Mouse (Mus musculus) midbrain, postnatal 0 days (tissue): ENCODE data around the gene Phf11b. TPM values are rescaled to one million over a fixed set of nuclear protein-coding genes. Genes with fewer than 3 reads are reported as not detected.
"Not testable (repeated sequence)": the region's sequence is repeated elsewhere in the genome, so short reads cannot be mapped to it uniquely, and the experiment has no call there.

ENCODE experiments used
- ATAC-seq: fragments of 200-750 bp; cut with Nextera tagmentation; 2 replicates; pipeline ENCODE4 v1.8.0; 2017; ENCODE audit warnings: moderate number of reproducible peaks, mild to moderate bottlenecking, moderate TSS enrichment, moderate library complexity; ENCODE audit not compliant: low FRiP score
- DNase-seq: peaks from one replicate; pipeline ENCODE4 v3.0.0-alpha.2; 2015; ENCODE audit warnings: low spot score
- H3K27ac ChIP-seq: fragments of 300-500 bp; sonication (generic); 2 replicates; pipeline ENCODE4 v1.5.1; 2014; ENCODE audit warnings: low read depth, mild to moderate bottlenecking, low read length, mixed read lengths
- H3K27me3 ChIP-seq: fragments of 300-500 bp; sonication (generic); 2 replicates; pipeline ENCODE4 v1.6.1; 2014; ENCODE audit warnings: low read length, control low read depth, mixed read lengths; ENCODE audit not compliant: insufficient read depth
- H3K36me3 ChIP-seq: fragments of 300-500 bp; sonication (generic); 2 replicates; pipeline ENCODE4 v1.6.1; 2014; ENCODE audit warnings: low read length, control low read depth, mixed read lengths; ENCODE audit not compliant: insufficient read depth
- H3K4me1 ChIP-seq: fragments of 300-500 bp; sonication (generic); 2 replicates; pipeline ENCODE4 v1.6.1; 2014; ENCODE audit warnings: mild to moderate bottlenecking, control low read depth, antibody characterized with exemption, low read length, mixed read lengths; ENCODE audit not compliant: insufficient read depth
- H3K4me2 ChIP-seq: fragments of 300-500 bp; sonication (generic); 2 replicates; pipeline ENCODE4 v1.6.1; 2014; ENCODE audit warnings: low read depth, mild to moderate bottlenecking, low read length, mixed read lengths; ENCODE audit not compliant: poor library complexity, severe bottlenecking
- H3K4me3 ChIP-seq: fragments of 300-500 bp; sonication (generic); 2 replicates; pipeline ENCODE4 v1.5.1; 2014; ENCODE audit warnings: low read depth, mild to moderate bottlenecking, low read length, moderate library complexity
- H3K9ac ChIP-seq: fragments of 300-500 bp; sonication (generic); replicated peaks from 2 replicates; pipeline ENCODE4 v1.6.1; 2014; ENCODE audit warnings: mild to moderate bottlenecking, low read length, moderate library complexity, mixed read lengths; ENCODE audit not compliant: poor library complexity, severe bottlenecking
- H3K9me3 ChIP-seq: fragments of 300-500 bp; sonication (generic); 2 replicates; pipeline ENCODE4 v1.6.1; 2016; ENCODE audit warnings: low read length, control low read depth
- CTCF ChIP-seq: IDR thresholded peaks from 2 replicates; pipeline ENCODE4 v1.5.1; 2016; ENCODE audit warnings: antibody characterized with exemption, mild to moderate bottlenecking
- WGBS: fragments of 180-500 bp; shearing (Covaris S2); extraction: QIAGEN DNeasy Blood & Tissue Kit; methylation state at CpG from one replicate; pipeline ENCODE4 v1.1.7; 2014; 5-methylcytosine and 5-hydroxymethylcytosine counted together
- polyA plus RNA-seq: library from polyadenylated mRNA; unstranded; fragments of >200 nt; fragmentation: Nextera tagmentation; extraction: Ambion mirVana; gene quantifications from 2 replicates; pipeline ENCODE4 v1.2.1, GENCODE M21; 2015
- total RNA-seq: library from RNA; depleted of rRNA; stranded (reverse); fragments of >200 nt; gene quantifications from 2 replicates; pipeline ENCODE4 v1.2.3, GENCODE M21; 2014

Gene Phf11b
- total and polyA plus RNA-seq, 2 experiments from 2014 or later = 0.17 to 0.27 TPM

DNA sequence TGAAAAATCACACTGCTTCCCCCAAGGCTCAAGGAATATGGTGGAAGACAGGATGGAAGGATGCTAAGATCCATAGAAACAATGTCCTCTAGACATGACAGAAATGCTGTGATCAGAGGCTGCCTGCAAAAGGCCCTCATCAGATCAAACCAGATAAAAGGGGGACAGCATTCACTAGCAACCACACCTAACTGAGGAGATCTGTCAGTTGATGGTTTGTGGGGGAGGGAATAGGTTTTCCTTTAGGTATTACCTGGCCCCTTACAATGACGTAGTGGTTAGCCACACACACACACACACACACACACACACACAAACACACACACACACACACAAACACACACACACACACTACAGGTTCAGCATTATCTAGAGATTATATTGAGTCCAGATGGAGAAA is 1.6 kb downstream of the Phf11b start:
- no peak for TF ChIP-seq CTCF
- DNase-seq (no peak), ATAC-seq (no peak)
- no peak overlapping the region for H3K4me2 ChIP-seq
- H3K9me3 ChIP-seq = no peaks in the 10 kb centered on the region
- H3K27ac ChIP-seq = no peak overlapping the region
- no peaks in the 10 kb centered on the region for H3K36me3 ChIP-seq
- no peak overlapping the region for H3K4me3 ChIP-seq
- no peaks in the 10 kb centered on the region for H3K4me1 ChIP-seq
- 67% methylated on average over 1 of the region's 1 CpGs for WGBS
- no peaks in the 10 kb centered on the region for H3K27me3 ChIP-seq
- H3K9ac ChIP-seq = no peak overlapping the region

DNA sequence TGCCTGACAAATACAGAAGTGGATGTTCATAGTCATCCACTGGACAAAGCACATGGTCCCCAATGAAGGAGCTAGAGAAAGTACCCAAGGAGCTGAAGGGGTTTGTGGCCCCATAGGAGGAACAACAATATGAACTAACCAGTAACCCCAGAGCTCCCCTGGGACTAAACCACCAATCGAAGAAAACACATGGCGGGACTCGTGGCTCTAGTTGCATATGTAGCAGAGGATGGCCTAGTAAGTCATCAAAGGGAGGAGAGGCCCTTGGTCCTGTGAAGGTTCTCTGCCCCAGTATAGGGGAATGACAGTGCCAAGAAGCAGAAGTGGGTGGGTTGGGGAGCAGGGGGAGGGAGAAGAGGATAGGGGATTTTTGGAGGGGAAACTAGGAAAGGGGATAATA is 5.1 kb downstream of the Phf11b start:
- ATAC-seq, H3K27ac ChIP-seq, H3K9ac ChIP-seq, H3K4me2 ChIP-seq, H3K4me1 ChIP-seq, H3K9me3 ChIP-seq, H3K36me3 ChIP-seq, DNase-seq, H3K27me3 ChIP-seq, H3K4me3 ChIP-seq: not testable (repeated sequence)
- 91% methylated on average over 3 of the region's 3 CpGs for WGBS

DNA sequence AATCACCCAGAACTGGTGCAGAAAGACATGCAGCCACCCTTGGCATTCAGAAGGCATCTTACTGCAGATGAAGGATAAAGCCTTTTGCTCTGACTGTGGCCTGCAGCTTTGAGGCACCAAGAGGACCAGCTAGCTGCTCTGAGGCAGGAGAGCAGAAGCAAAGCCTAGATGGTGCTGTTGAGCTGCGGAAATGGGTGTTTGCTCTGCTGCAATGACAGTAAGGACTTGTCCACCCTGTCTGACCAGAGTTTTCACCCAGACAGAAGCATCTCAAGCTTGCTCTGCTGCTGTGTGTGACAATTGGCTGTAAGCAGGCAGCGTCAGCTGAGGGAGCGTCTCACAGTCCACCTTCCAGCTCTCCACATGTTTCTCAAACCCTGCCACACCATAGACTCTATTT is 10.7 kb downstream of the Phf11b start:
- H3K9ac ChIP-seq, H3K27ac ChIP-seq, H3K4me1 ChIP-seq, H3K4me2 ChIP-seq, H3K27me3 ChIP-seq, ATAC-seq, H3K4me3 ChIP-seq, H3K36me3 ChIP-seq, H3K9me3 ChIP-seq: not testable (repeated sequence)
- 58% methylated on average over 3 of the region's 3 CpGs for WGBS
- peak; percentile 36 for DNase-seq
- peak; percentile 62 for TF ChIP-seq CTCF

GRCm38 (mm10) chr14:59319970-59320369 is 21.2 kb downstream of the Phf11b start:
- not testable (repeated sequence) for H3K4me2 ChIP-seq, DNase-seq, H3K9ac ChIP-seq, H3K36me3 ChIP-seq, H3K27me3 ChIP-seq, H3K4me1 ChIP-seq, H3K9me3 ChIP-seq, H3K27ac ChIP-seq, ATAC-seq, H3K4me3 ChIP-seq
- 72% methylated on average over 6 of the region's 6 CpGs for WGBS

DNA sequence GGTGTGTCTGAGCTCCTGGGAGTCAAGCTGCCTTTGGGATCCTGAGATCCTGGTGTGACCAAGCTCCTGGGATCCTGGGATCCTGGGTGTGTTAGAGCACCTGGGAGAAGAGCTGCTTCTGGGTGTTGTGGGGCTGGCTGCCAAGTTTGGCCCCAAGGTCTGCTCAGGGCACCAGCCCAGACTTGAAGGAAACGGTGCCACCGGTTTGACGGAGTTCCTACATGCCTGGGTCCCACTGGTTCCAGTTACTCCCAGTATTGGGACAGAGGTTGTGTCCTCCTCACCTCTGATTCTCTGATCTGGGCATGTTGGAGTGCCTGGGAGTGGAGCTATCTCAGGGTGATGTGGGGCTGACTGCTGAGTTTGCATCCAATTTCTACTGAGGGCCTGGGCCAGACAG is 22.1 kb downstream of the Phf11b start:
- not testable (repeated sequence) for H3K4me3 ChIP-seq, H3K9me3 ChIP-seq, H3K4me1 ChIP-seq, ATAC-seq, H3K9ac ChIP-seq, H3K4me2 ChIP-seq, H3K27me3 ChIP-seq, DNase-seq, H3K27ac ChIP-seq, H3K36me3 ChIP-seq
- WGBS = 91% methylated on average over 3 of the region's 3 CpGs

DNA sequence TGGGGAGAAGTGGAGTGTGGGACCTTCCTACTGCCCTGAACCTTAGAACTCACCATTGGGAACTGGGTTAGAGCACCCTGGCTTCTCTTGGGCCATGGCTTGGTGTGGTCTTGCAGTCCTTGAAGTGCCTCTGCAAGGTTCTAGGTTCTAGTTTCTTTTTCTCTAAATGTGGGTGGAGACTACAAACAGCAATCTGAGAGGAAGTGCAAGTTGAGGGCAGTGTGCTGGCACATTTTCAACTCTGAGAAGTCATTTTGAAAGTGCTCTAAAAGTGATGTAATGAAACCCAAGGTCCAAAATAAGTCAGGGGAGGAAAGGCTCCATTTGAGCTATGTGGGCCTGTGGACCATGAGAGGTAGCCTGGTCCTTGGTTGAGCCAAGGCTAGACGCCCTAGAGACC is 43.8 kb downstream of the Phf11b start, which contains the start of gene Phf11a:
Phf11a (minus strand) TSS at position 132 of the 400 bp plus-strand sequence.
- H3K27ac ChIP-seq, H3K9ac ChIP-seq, DNase-seq, H3K4me3 ChIP-seq, H3K36me3 ChIP-seq, ATAC-seq, H3K27me3 ChIP-seq, H3K4me1 ChIP-seq, H3K9me3 ChIP-seq, H3K4me2 ChIP-seq: not testable (repeated sequence)
- 61% methylated on average over 1 of the region's 1 CpGs for WGBS

- not testable (repeated sequence) for ATAC-seq, H3K4me3 ChIP-seq, H3K36me3 ChIP-seq, DNase-seq, H3K9ac ChIP-seq, H3K9me3 ChIP-seq, H3K4me2 ChIP-seq, H3K27me3 ChIP-seq, H3K4me1 ChIP-seq, H3K27ac ChIP-seq
Measured at GRCm38 (mm10) chr14:59291769-59292168, 49.4 kb downstream of the Phf11b start.

DNA sequence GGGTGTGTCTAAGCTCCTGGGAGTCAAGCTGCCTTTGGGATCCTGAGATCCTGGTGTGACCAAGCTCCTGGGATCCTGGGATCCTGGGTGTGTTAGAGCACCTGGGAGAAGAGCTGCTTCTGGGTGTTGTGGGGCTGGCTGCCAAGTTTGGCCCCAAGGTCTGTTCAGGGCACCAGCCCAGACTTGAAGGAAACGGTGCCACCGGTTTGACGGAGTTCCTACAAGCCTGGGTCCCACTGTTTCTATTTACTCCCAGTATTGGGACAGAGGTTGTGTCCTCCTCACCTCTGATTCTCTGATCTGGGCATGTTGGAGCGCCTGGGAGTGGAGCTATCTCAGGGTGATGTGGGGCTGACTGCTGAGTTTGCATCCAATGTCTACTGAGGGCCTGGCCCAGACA is 66.2 kb downstream of the Phf11b start:
- not testable (repeated sequence) for H3K9me3 ChIP-seq, H3K4me2 ChIP-seq, H3K27ac ChIP-seq, ATAC-seq, H3K27me3 ChIP-seq, DNase-seq, H3K4me3 ChIP-seq, H3K36me3 ChIP-seq, H3K9ac ChIP-seq, H3K4me1 ChIP-seq
- 93% methylated on average over 4 of the region's 4 CpGs for WGBS
